Mouse (Mus musculus) olfactory bulb, adult 2 months (tissue): ENCODE results near the gene Maip1.

Experiments
- CTCF ChIP-seq: fragments of 200-500 bp; IDR thresholded peaks from 2 replicates; pipeline ENCODE4 v1.5.1; 2012; ENCODE audit warnings: low read depth, mild to moderate bottlenecking, low read length, moderate library complexity; ENCODE audit not compliant: insufficient read depth
- POLR2A ChIP-seq: fragments of 200-500 bp; IDR thresholded peaks from 2 replicates; pipeline ENCODE4 v1.6.1; 2012; ENCODE audit warnings: mild to moderate bottlenecking, low read depth, low read length, moderate library complexity; ENCODE audit not compliant: insufficient read depth

- TF ChIP-seq CTCF (no peak), POLR2A (no peak)
These were observed 7.3 kb downstream of the Maip1 start for GRCm38 (mm10) chr1:57413397-57413796.
